Mouse (Mus musculus) splenic B cell, adult 2 months (primary cell): Measurements from ENCODE around the gene Fam198b.

Source experiments
- DNase-seq: peaks from one replicate; pipeline ENCODE4 v3.0.0-alpha.2; 2011; ENCODE audit warnings: low read depth, low spot score
- H3K27me3 ChIP-seq: 2 replicates; pipeline ENCODE4 v1.6.1; 2012; ENCODE audit warnings: mild to moderate bottlenecking, low read length, moderate library complexity, mixed read lengths; ENCODE audit not compliant: control insufficient read depth, poor library complexity, insufficient read depth, severe bottlenecking
- H3K36me3 ChIP-seq: 2 replicates; pipeline ENCODE4 v1.6.1; 2012; ENCODE audit warnings: mild to moderate bottlenecking, low read length, moderate library complexity, mixed read lengths; ENCODE audit not compliant: control insufficient read depth, poor library complexity, insufficient read depth, severe bottlenecking

Gene Fam198b

GRCm38 (mm10) chr3:79899906-79900305 is 15.6 kb downstream of the Fam198b start:
- DNase-seq: no peak
- H3K36me3 ChIP-seq: no peaks in the 10 kb centered on the region
- H3K27me3 ChIP-seq: no peaks in the 10 kb centered on the region

GRCm38 (mm10) chr3:79900502-79900901 is 16.2 kb downstream of the Fam198b start:
- H3K36me3 ChIP-seq: no peaks in the 10 kb centered on the region
- DNase-seq: no peak

DNA sequence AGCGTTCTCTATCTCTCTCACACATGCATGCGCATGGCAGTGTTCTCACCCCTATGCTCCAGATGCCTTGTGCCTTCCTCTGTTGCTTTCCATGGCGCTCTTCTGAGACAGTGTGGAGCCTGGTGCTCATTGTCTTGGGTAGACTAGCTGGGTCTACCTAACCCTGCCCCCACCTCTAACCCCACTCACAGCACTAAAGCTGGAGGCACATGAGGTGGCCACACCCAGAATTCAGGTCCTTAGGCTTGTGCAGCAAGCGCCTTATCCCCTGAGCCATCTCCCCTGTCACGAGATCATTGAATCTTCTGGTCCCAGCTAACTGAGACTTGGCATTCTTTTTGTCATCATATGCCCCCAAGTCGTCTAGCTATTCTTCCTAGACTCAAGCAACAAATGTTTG is 17.0 kb downstream of the Fam198b start:
- H3K27me3 ChIP-seq: no peaks in the 10 kb centered on the region
- no peak for DNase-seq
- H3K36me3 ChIP-seq: no peaks in the 10 kb centered on the region

More at GRCm38 (mm10) chr3:79900502-79900901, 16.2 kb downstream of the Fam198b start:
- H3K27me3 ChIP-seq: no peaks in the 10 kb centered on the region

DNA sequence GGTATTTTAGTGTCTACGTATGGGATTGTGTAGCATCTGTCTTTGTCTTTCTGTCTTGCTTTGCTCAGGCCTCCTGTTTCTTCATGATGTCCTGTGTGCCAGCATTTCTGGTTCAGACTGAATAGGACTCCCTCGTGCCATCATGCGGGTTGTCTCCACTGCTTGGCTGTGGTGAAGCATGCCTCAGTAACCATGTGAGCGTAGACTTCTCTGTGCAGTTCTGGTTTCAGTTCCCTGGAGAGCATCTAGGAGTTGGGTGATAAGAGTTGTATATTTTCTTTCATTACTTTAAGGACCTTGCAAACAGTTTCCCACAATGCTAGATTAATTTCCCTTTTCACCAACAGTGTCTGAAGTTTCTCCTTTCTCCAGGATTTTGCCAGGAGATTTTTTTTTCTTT is 17.4 kb downstream of the Fam198b start:
- no peaks in the 10 kb centered on the region for H3K27me3 ChIP-seq
- DNase-seq: no peak
- H3K36me3 ChIP-seq: no peaks in the 10 kb centered on the region

GRCm38 (mm10) chr3:79903803-79904202 is 19.5 kb downstream of the Fam198b start:
- no peaks in the 10 kb centered on the region for H3K27me3 ChIP-seq
- no peak for DNase-seq
- H3K36me3 ChIP-seq: no peaks in the 10 kb centered on the region

GRCm38 (mm10) chr3:79904238-79904757 is 20.0 kb downstream of the Fam198b start:
- DNase-seq: no peak
- Histone ChIP-seq H3K27me3 (no peaks in the 10 kb centered on the region), H3K36me3 (no peaks in the 10 kb centered on the region)

GRCm38 (mm10) chr3:79905397-79905796 is 21.1 kb downstream of the Fam198b start:
- no peak for DNase-seq
- Histone ChIP-seq H3K36me3 (no peaks in the 10 kb centered on the region), H3K27me3 (no peaks in the 10 kb centered on the region)

DNA sequence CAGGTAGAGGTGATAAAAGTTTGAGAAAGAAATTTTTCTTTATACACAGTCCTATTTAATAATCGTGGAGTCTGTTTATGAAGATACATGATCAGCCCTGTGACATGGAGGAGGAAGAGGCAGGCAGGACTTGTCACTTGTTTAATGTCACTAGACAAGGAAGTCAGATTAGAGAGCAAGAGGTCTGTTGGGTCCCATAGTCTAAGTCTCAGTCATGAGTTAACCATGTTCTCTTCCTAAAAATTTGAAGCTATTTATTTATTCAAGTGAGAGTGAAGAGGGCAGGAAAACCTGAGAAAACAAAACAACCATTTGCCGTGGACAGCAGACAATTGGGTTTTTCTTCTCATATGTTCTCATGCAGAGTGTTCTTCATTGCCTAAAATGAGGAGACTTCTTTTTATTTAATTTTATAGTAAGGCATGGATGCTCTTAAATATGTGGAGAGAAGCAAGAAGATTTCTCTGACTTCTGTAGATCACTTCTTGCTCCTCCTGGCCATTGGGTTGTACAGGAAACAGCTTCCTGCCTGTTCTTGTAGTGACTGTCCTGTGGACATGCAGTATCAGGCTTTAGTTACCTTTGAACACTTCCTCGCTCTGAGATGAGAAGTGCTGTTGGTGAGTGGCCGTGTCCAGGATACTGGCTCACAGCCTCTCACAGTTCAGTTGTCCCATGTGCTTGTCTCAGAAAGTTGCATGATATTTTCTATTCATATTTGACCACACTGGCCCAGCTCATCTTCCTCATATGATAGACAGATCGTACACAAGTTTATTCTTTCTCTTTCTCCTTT is 22.1 kb downstream of the Fam198b start:
- no peaks in the 10 kb centered on the region for H3K36me3 ChIP-seq
- no peaks in the 10 kb centered on the region for H3K27me3 ChIP-seq
- DNase-seq: no peak

DNA sequence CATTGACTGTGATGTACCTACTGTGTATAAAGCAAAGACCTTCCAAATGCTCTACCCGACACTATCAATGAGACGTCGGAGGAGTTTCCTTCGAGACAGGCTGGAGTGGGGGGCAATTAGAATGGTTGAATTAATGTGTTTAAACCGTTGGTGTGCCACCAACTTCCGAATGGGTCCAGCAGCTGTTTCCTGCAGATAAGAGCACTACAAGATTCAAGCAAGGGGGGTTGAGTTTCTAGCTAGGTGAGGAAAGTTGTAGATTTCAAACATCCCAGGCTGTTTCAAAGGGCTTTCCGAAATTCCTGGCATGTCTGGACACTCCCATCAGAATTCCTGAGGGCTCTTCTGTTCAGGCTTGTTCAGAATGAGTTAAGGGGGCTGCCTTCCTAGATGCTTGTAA is 22.9 kb downstream of the Fam198b start:
- Histone ChIP-seq H3K27me3 (no peaks in the 10 kb centered on the region), H3K36me3 (no peaks in the 10 kb centered on the region)
- no peak for DNase-seq

DNA sequence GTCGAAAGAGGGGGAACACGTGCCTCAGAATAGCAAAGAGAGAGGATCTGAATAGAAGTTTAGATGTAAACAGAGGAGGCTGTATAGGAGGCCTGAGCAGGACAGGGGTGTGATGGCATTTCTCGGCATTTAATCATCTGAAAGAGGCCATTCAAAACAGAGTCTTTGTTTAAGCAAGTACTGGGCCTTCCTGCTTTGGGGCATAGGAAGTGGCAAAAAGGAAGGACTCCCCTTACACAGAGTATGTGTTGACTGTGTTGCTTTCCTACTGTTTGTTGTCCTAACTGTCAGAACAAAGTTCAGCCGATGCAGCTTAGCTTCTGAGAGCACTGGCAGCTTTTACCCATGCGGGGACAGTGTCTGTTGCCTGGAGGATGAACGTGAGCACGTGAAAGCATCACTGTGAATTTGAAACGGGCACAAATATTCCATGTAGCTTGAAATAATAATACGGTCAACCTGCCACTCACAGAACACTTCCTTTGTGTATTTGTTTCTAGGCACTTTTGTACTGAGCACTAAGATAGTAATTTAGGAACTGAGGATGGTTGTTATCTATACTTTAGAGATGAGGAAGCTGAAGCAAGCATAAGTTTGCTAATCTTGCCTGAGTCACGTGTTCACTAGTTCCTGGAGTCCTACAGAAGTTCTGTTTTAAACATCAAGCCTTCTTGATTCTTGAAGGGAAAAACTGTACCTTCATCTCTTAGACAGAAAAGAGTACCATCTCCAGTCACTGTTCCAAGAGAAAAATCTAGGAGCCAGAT is 26.2 kb downstream of the Fam198b start:
- Histone ChIP-seq H3K27me3 (no peaks in the 10 kb centered on the region), H3K36me3 (no peaks in the 10 kb centered on the region)
- no peak for DNase-seq

GRCm38 (mm10) chr3:79911166-79911565 is 26.8 kb downstream of the Fam198b start:
- DNase-seq: no peak
- no peaks in the 10 kb centered on the region for H3K27me3 ChIP-seq

DNA sequence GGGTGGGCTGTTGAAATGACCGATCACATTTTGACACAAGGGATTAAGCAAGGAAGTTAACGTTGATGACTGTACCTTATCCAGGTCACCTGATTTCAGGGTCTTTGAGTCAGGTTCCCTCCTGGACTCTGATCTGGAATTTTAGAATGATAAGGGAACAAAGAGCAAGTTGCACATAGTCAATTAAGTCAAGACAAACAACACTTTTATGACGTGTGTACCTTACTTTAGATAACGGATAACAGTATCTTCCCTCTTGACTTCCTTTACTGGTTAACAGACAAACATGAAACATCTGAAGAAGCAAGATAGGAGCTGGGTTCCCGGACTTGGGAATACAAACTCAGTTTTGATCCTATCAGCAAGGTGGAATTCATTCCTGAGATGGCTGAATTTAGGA is 29.7 kb downstream of the Fam198b start:
- DNase-seq: no peak
- Histone ChIP-seq H3K27me3 (no peaks in the 10 kb centered on the region), H3K36me3 (no peaks in the 10 kb centered on the region)

More at GRCm38 (mm10) chr3:79911166-79911565, 26.8 kb downstream of the Fam198b start:
- H3K36me3 ChIP-seq: no peaks in the 10 kb centered on the region

- Histone ChIP-seq H3K27me3 (no peaks in the 10 kb centered on the region), H3K36me3 (no peaks in the 10 kb centered on the region)
- DNase-seq: no peak
Measured at GRCm38 (mm10) chr3:79916185-79916584, 31.9 kb downstream of the Fam198b start.

DNA sequence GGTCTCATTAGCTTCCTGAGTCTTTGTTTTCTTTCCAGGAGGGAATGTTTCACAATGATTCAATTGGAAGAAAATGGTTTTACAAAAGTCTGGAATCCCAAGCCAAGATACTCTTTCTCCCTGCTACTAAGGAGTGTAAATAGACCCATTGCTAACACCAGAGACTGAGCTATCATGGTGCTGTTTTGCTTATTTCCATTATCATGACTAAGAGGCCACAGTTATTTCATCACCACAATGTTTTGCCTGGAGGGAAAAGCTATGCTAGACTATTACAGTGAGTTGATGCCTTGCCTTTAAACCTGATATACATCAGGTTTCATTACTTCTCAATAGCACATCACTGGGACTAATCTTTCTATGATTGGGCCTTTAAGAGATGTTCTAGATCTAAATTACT is 34.4 kb downstream of the Fam198b start:
- no peak for DNase-seq
- Histone ChIP-seq H3K36me3 (no peaks in the 10 kb centered on the region), H3K27me3 (no peaks in the 10 kb centered on the region)
